Mouse (Mus musculus): ENCODE data around the gene Snd1. TPM values are rescaled to one million over a fixed set of nuclear protein-coding genes. Genes with fewer than 3 reads are reported as not detected.

Gene Snd1
- polyA plus RNA-seq, 1 experiment from 2014 or later, result 110 TPM

GRCm38 (mm10) chr6:28681521-28682457 lies 206.8 kb downstream of the Snd1 start:
- 95% methylated on average over 8 of the region's 8 CpGs for WGBS
- no peaks in the 10 kb centered on the region for H3K36me3 ChIP-seq (replicated peaks)
- no peak for DNase-seq (ENCODE audit: extremely low spot score, low spot score)
- no peak overlapping the region for H3K27ac ChIP-seq
- H3K4me1 ChIP-seq, result no peaks in the 10 kb centered on the region; the same call in 1 of the 2 replicates
- no peaks in the 10 kb centered on the region for H3K27me3 ChIP-seq (ENCODE audit: poor library complexity, severe bottlenecking)
- no peak overlapping the region for H3K4me3 ChIP-seq
- H3K9me3 ChIP-seq, result no peaks in the 10 kb centered on the region

- Histone ChIP-seq H3K4me1 (no peaks in the 10 kb centered on the region; the same call in 1 of the 2 replicates), H3K4me3 (no peak overlapping the region), H3K27ac (no peak overlapping the region), H3K9me3 (no peaks in the 10 kb centered on the region), H3K36me3 (replicated peaks) (no peaks in the 10 kb centered on the region; the same call in 1 of the 2 replicates), H3K27me3 (ENCODE audit: poor library complexity, severe bottlenecking) (no peaks in the 10 kb centered on the region)
- 64% methylated on average over 3 of the region's 3 CpGs for WGBS
- DNase-seq (ENCODE audit: extremely low spot score, low spot score), result no peak
These were observed 210.1 kb downstream of the Snd1 start for GRCm38 (mm10) chr6:28685052-28685451.

- H3K4me1 ChIP-seq, result no peaks in the 10 kb centered on the region; the same call in 1 of the 2 replicates
- no peak overlapping the region for H3K4me3 ChIP-seq
- H3K9me3 ChIP-seq, result no peaks in the 10 kb centered on the region
- H3K27me3 ChIP-seq (ENCODE audit: poor library complexity, severe bottlenecking), result no peaks in the 10 kb centered on the region
- H3K36me3 ChIP-seq (replicated peaks), result no peaks in the 10 kb centered on the region; the same call in 1 of the 2 replicates
- H3K27ac ChIP-seq, result no peak overlapping the region
- 87% methylated on average over 5 of the region's 5 CpGs for WGBS
- DNase-seq (ENCODE audit: extremely low spot score, low spot score), result no peak
These were observed 210.8 kb downstream of the Snd1 start for GRCm38 (mm10) chr6:28685745-28686144.

- WGBS, result 94% methylated on average over 5 of the region's 5 CpGs
- H3K27me3 ChIP-seq (ENCODE audit: poor library complexity, severe bottlenecking), result no peaks in the 10 kb centered on the region
- no peak overlapping the region for H3K4me3 ChIP-seq
- H3K36me3 ChIP-seq (replicated peaks), result no peaks in the 10 kb centered on the region; the same call in 1 of the 2 replicates
- no peak for DNase-seq (ENCODE audit: extremely low spot score, low spot score)
- H3K9me3 ChIP-seq, result no peaks in the 10 kb centered on the region
- no peaks in the 10 kb centered on the region; the same call in 1 of the 2 replicates for H3K4me1 ChIP-seq
- H3K27ac ChIP-seq, result no peak overlapping the region
These were observed 212.8 kb downstream of the Snd1 start for GRCm38 (mm10) chr6:28687776-28688175.

GRCm38 (mm10) chr6:28692659-28693058 lies 217.7 kb downstream of the Snd1 start:
- no peak overlapping the region for H3K4me3 ChIP-seq
- no peaks in the 10 kb centered on the region for H3K4me1 ChIP-seq
- no peak for DNase-seq (ENCODE audit: extremely low spot score, low spot score)
- no peak overlapping the region for H3K27ac ChIP-seq
- H3K9me3 ChIP-seq, result no peaks in the 10 kb centered on the region
- peaks cover 3% of the 10 kb centered on the region for H3K36me3 ChIP-seq (replicated peaks)
- H3K27me3 ChIP-seq (ENCODE audit: poor library complexity, severe bottlenecking), result no peaks in the 10 kb centered on the region

- DNase-seq (ENCODE audit: extremely low spot score, low spot score), result no peak
- H3K4me3 ChIP-seq, result no peak overlapping the region
- H3K27me3 ChIP-seq (ENCODE audit: poor library complexity, severe bottlenecking), result no peaks in the 10 kb centered on the region
- peaks cover 3% of the 10 kb centered on the region; the same call in 1 of the 2 replicates for H3K36me3 ChIP-seq (replicated peaks)
- no peaks in the 10 kb centered on the region for H3K9me3 ChIP-seq
- no peak overlapping the region for H3K27ac ChIP-seq
- 90% methylated on average over 3 of the region's 3 CpGs for WGBS
- H3K4me1 ChIP-seq, result no peaks in the 10 kb centered on the region
These were observed 222.3 kb downstream of the Snd1 start for GRCm38 (mm10) chr6:28697214-28697613.

- WGBS, result 68% methylated on average over 6 of the region's 6 CpGs
- peaks cover 18% of the 10 kb centered on the region for H3K36me3 ChIP-seq (replicated peaks)
- no peak overlapping the region for H3K27ac ChIP-seq
- H3K4me3 ChIP-seq, result no peak overlapping the region
- H3K4me1 ChIP-seq, result peaks cover 9% of the 10 kb centered on the region
- no peaks in the 10 kb centered on the region for H3K9me3 ChIP-seq
- no peaks in the 10 kb centered on the region for H3K27me3 ChIP-seq (ENCODE audit: poor library complexity, severe bottlenecking)
- no peak for DNase-seq (ENCODE audit: extremely low spot score, low spot score)
These were observed 229.7 kb downstream of the Snd1 start for GRCm38 (mm10) chr6:28704612-28705011.

GRCm38 (mm10) chr6:28705384-28706107 lies 230.6 kb downstream of the Snd1 start:
- DNase-seq (ENCODE audit: extremely low spot score, low spot score), result no peak
- Histone ChIP-seq H3K4me3 (no peak overlapping the region), H3K36me3 (replicated peaks) (peaks cover 18% of the 10 kb centered on the region), H3K27ac (no peak overlapping the region), H3K4me1 (peaks cover 18% of the 10 kb centered on the region), H3K9me3 (no peaks in the 10 kb centered on the region), H3K27me3 (ENCODE audit: poor library complexity, severe bottlenecking) (no peaks in the 10 kb centered on the region)
- whole genome bisulfite sequencing, result 94% methylated on average over 6 of the region's 6 CpGs

GRCm38 (mm10) chr6:28706108-28706975 lies 231.4 kb downstream of the Snd1 start:
- 88% methylated on average over 8 of the region's 8 CpGs for WGBS
- Histone ChIP-seq H3K36me3 (replicated peaks) (peaks cover 18% of the 10 kb centered on the region), H3K9me3 (no peaks in the 10 kb centered on the region), H3K27me3 (ENCODE audit: poor library complexity, severe bottlenecking) (no peaks in the 10 kb centered on the region), H3K27ac (no peak overlapping the region), H3K4me3 (no peak overlapping the region), H3K4me1 (peaks cover 19% of the 10 kb centered on the region)
- DNase-seq (ENCODE audit: extremely low spot score, low spot score), result no peak

GRCm38 (mm10) chr6:28706976-28707592 lies 232.1 kb downstream of the Snd1 start:
- Histone ChIP-seq H3K36me3 (replicated peaks) (peaks cover 18% of the 10 kb centered on the region), H3K9me3 (no peaks in the 10 kb centered on the region), H3K27ac (no peak overlapping the region), H3K4me1 (peaks cover 19% of the 10 kb centered on the region), H3K27me3 (ENCODE audit: poor library complexity, severe bottlenecking) (no peaks in the 10 kb centered on the region), H3K4me3 (no peak overlapping the region)
- WGBS, result 93% methylated on average over 12 of the region's 12 CpGs
- DNase-seq (ENCODE audit: extremely low spot score, low spot score), result no peak

GRCm38 (mm10) chr6:28710035-28710434 lies 235.1 kb downstream of the Snd1 start:
- WGBS, result 23% methylated on average over 2 of the region's 2 CpGs
- H3K36me3 ChIP-seq (replicated peaks), result peaks cover 29% of the 10 kb centered on the region

More at GRCm38 (mm10) chr6:28710035-28710434, 235.1 kb downstream of the Snd1 start:
- no peak overlapping the region for H3K27ac ChIP-seq
- no peaks in the 10 kb centered on the region for H3K9me3 ChIP-seq
- H3K4me1 ChIP-seq, result peaks cover 19% of the 10 kb centered on the region
- no peaks in the 10 kb centered on the region for H3K27me3 ChIP-seq (ENCODE audit: poor library complexity, severe bottlenecking)
- no peak for DNase-seq (ENCODE audit: extremely low spot score, low spot score)
- no peak overlapping the region for H3K4me3 ChIP-seq
